Mouse (Mus musculus) right cerebral cortex, postnatal 36 days (tissue): ENCODE results near the gene Elavl2.

Source experiments
- DNase-seq, 2 experiments: peaks; one replicate each; pipeline ENCODE4 v3.0.0; 2022; ENCODE audit warnings: low spot score in 2 of 2, mixed read lengths in 1 of 2

The Elavl2 gene

GRCm38 (mm10) chr4:91213917-91214316 is 186.7 kb downstream of the Elavl2 start:
- no peak for DNase-seq

GRCm38 (mm10) chr4:91208415-91209292 is 191.9 kb downstream of the Elavl2 start:
- no peak for DNase-seq
